Mouse (Mus musculus) testis, adult 2 months (tissue): ENCODE results near the gene Atad1. TPM values are rescaled to one million over a fixed set of nuclear protein-coding genes. Genes with fewer than 3 reads are reported as not detected.
A peak's percentile ranks its signal among the peaks of the same experiment; 100 is the strongest.

ENCODE experiments used
- H3K27ac ChIP-seq: fragments of 200-500 bp; 2 replicates; pipeline ENCODE4 v1.5.1; 2012; ENCODE audit warnings: low read depth, low read length; ENCODE audit not compliant: control insufficient read depth, insufficient read depth
- H3K27me3 ChIP-seq: fragments of 200-500 bp; 2 replicates; pipeline ENCODE4 v1.6.1; 2012; ENCODE audit warnings: mild to moderate bottlenecking, low read length, moderate library complexity; ENCODE audit not compliant: control insufficient read depth, insufficient read depth
- H3K36me3 ChIP-seq: fragments of 200-500 bp; 2 replicates; pipeline ENCODE4 v1.6.1; 2012; ENCODE audit warnings: mild to moderate bottlenecking, low read length; ENCODE audit not compliant: control insufficient read depth, insufficient read depth
- H3K4me1 ChIP-seq: fragments of 200-500 bp; 2 replicates; pipeline ENCODE4 v1.6.1; 2012; ENCODE audit warnings: low read length; ENCODE audit not compliant: control insufficient read depth, insufficient read depth
- H3K4me3 ChIP-seq: fragments of 200-500 bp; 2 replicates; pipeline ENCODE4 v1.5.1; 2012; ENCODE audit warnings: low read depth, mild to moderate bottlenecking, low read length, moderate library complexity, mixed read lengths; ENCODE audit not compliant: control insufficient read depth
- CTCF ChIP-seq: fragments of 200-500 bp; IDR thresholded peaks from 2 replicates; pipeline ENCODE4 v1.5.1; 2012; ENCODE audit warnings: low read depth, mild to moderate bottlenecking, inconsistent platforms, low read length, moderate library complexity; ENCODE audit not compliant: control insufficient read depth, insufficient read depth, insufficient replicate concordance
- POLR2A ChIP-seq: fragments of 200-500 bp; IDR thresholded peaks from 2 replicates; pipeline ENCODE4 v1.6.1; 2012; ENCODE audit warnings: low read depth, mild to moderate bottlenecking, inconsistent platforms, low read length, moderate library complexity; ENCODE audit not compliant: control insufficient read depth
- polyA plus RNA-seq: library from polyadenylated mRNA; depleted of rRNA; stranded (reverse); fragments of >200 nt; gene quantifications from 2 replicates; pipeline ENCODE4 v1.2.3, GENCODE M21; 2012

The Atad1 gene
- polyA plus RNA-seq, 1 experiment: 90.4 TPM

- Histone ChIP-seq H3K36me3 (no peaks in the 10 kb centered on the region), H3K27ac (no peak overlapping the region), H3K27me3 (no peaks in the 10 kb centered on the region), H3K4me1 (no peaks in the 10 kb centered on the region), H3K4me3 (no peak overlapping the region)
- TF ChIP-seq POLR2A: no peak
- no peak for TF ChIP-seq CTCF
Observed at GRCm38 (mm10) chr19:32732922-32733321, 6.7 kb downstream of the Atad1 start.

GRCm38 (mm10) chr19:32729785-32730184, 9.8 kb downstream of the Atad1 start:
- Histone ChIP-seq H3K27me3 (no peaks in the 10 kb centered on the region), H3K4me1 (no peaks in the 10 kb centered on the region; the same call in 1 of the 2 replicates), H3K4me3 (no peak overlapping the region), H3K36me3 (no peaks in the 10 kb centered on the region), H3K27ac (no peak overlapping the region)
- TF ChIP-seq CTCF (no peak), POLR2A (no peak)

GRCm38 (mm10) chr19:32726451-32727325, 12.9 kb downstream of the Atad1 start:
- H3K4me1 ChIP-seq: no peaks in the 10 kb centered on the region; the same call in 1 of the 2 replicates
- H3K27me3 ChIP-seq: no peaks in the 10 kb centered on the region
- no peak for TF ChIP-seq CTCF
- no peak for TF ChIP-seq POLR2A
- H3K4me3 ChIP-seq: no peak overlapping the region
- no peaks in the 10 kb centered on the region for H3K36me3 ChIP-seq
- no peak overlapping the region for H3K27ac ChIP-seq

GRCm38 (mm10) chr19:32723817-32724216, 15.8 kb downstream of the Atad1 start:
- H3K4me3 ChIP-seq: no peak overlapping the region
- no peak overlapping the region for H3K27ac ChIP-seq
- no peaks in the 10 kb centered on the region; the same call in 1 of the 2 replicates for H3K4me1 ChIP-seq
- H3K36me3 ChIP-seq: no peaks in the 10 kb centered on the region
- TF ChIP-seq CTCF (no peak), POLR2A (no peak)
- H3K27me3 ChIP-seq: no peaks in the 10 kb centered on the region

GRCm38 (mm10) chr19:32720319-32720718, 19.3 kb downstream of the Atad1 start:
- TF ChIP-seq POLR2A (no peak), CTCF (no peak)
- Histone ChIP-seq H3K36me3 (no peaks in the 10 kb centered on the region), H3K4me1 (no peaks in the 10 kb centered on the region), H3K27me3 (no peaks in the 10 kb centered on the region), H3K27ac (no peak overlapping the region), H3K4me3 (no peak overlapping the region)

GRCm38 (mm10) chr19:32717590-32717989, 22.0 kb downstream of the Atad1 start:
- TF ChIP-seq CTCF: no peak
- no peak for TF ChIP-seq POLR2A
- Histone ChIP-seq H3K27ac (no peak overlapping the region), H3K27me3 (no peaks in the 10 kb centered on the region), H3K4me3 (no peak overlapping the region), H3K4me1 (no peaks in the 10 kb centered on the region; the same call in 1 of the 2 replicates), H3K36me3 (no peaks in the 10 kb centered on the region)

GRCm38 (mm10) chr19:32715681-32716080, 23.9 kb downstream of the Atad1 start:
- Histone ChIP-seq H3K27me3 (no peaks in the 10 kb centered on the region), H3K4me1 (peaks cover 3% of the 10 kb centered on the region), H3K27ac (no peak overlapping the region), H3K36me3 (no peaks in the 10 kb centered on the region), H3K4me3 (peak overlapping the region; percentile 53)
- TF ChIP-seq POLR2A: no peak

- peaks cover 3% of the 10 kb centered on the region for H3K4me1 ChIP-seq
- H3K4me3 ChIP-seq: no peak overlapping the region
- H3K36me3 ChIP-seq: no peaks in the 10 kb centered on the region
- no peaks in the 10 kb centered on the region for H3K27me3 ChIP-seq
- H3K27ac ChIP-seq: no peak overlapping the region
- TF ChIP-seq POLR2A: no peak
- TF ChIP-seq CTCF: peak; percentile 69; the same call in 1 of the 2 replicates
Observed at GRCm38 (mm10) chr19:32715201-32715600, 24.4 kb downstream of the Atad1 start.
